8 mouse cellular contexts compared by ENCODE assay signal in the genomic region with DNA sequence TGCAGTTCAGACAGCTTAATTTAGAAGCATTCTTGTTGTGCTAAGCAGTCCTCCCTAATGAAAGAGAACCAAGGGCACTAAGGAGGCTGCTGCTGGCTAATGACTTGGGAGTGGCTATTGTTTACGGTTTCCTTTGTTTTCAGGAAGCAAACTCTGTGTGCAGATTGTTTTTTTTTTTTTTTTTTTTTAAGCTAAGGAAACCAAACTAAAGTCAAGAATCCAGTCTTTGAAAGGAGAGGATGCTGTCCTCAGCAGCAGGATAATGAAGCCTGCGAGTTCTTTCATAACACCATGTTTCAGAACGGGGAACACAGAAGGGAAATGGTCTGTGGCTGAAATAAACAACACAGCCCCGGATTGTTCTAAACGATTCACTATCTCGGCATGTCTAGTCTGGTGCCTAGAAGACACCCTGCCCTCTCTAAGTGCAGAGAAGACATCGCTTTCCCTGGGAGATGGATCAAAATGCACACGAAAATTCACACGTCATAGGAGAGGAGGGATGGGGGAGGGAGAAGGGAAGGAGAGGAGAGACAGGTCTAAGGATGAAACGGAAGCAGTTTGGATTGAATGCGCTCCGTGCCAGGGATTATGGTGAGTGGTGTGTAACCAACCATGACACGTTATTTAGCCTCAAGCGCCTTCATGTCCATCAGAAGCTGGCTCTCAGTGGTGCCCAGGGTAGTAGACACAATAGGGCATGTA.
DNase-seq lines count a peak whose midpoint lies in the region; ATAC-seq and TF ChIP-seq lines count a peak whose summit lies in the region.

No protein-coding gene starts in this region.

- TF ChIP-seq CTCF in brain, embryonic 14.5 days (IDR thresholded peaks at IDR 0.05; ENCODE audit: borderline replicate concordance, extremely low read depth, insufficient read depth, insufficient read length) = no peak
- TF ChIP-seq CTCF in kidney, postnatal 0 days (IDR thresholded peaks at IDR 0.05; ENCODE audit: low read depth) = no peak

- no peaks in the 10 kb centered on the region for H3K36me3 ChIP-seq in forebrain, embryonic 12.5 days (replicated peaks)
- H3K36me3 ChIP-seq in kidney, postnatal 0 days (ENCODE audit: insufficient read depth, low read length) = no peaks in the 10 kb centered on the region
- H3K36me3 ChIP-seq in midbrain, embryonic 14.5 days (ENCODE audit: control insufficient read depth, insufficient read depth, low read length) = no peaks in the 10 kb centered on the region

- peak overlapping the region; percentile 48 for H3K4me2 ChIP-seq in forebrain, embryonic 12.5 days
- H3K4me2 ChIP-seq in kidney, postnatal 0 days (ENCODE audit: low read length) = peak overlapping the region; percentile 48
- H3K4me2 ChIP-seq in midbrain, embryonic 14.5 days (ENCODE audit: low read length) = peak overlapping the region; percentile 50

- no peaks in the 10 kb centered on the region for H3K9me3 ChIP-seq in forebrain, embryonic 12.5 days
- no peaks in the 10 kb centered on the region for H3K9me3 ChIP-seq in kidney, postnatal 0 days (replicated peaks; ENCODE audit: low read length)
- no peaks in the 10 kb centered on the region for H3K9me3 ChIP-seq in midbrain, embryonic 14.5 days (ENCODE audit: control insufficient read depth, low read length)

- H3K9ac ChIP-seq in forebrain, embryonic 12.5 days = peak overlapping the region; percentile 36; the same call in 1 of the 2 replicates
- H3K9ac ChIP-seq in kidney, postnatal 0 days (ENCODE audit: low read depth, low read length) = no peak overlapping the region
- peak overlapping the region; percentile 41 for H3K9ac ChIP-seq in midbrain, embryonic 14.5 days (replicated peaks; ENCODE audit: low read length)

- TF ChIP-seq POLR2A in brain, embryonic 14.5 days (IDR thresholded peaks at IDR 0.05; ENCODE audit: borderline replicate concordance, extremely low read depth, insufficient read depth, insufficient read length, poor library complexity, severe bottlenecking) = no peak

- 2% methylated on average over 14 of the region's 14 CpGs for WGBS in forebrain, embryonic 12.5 days
- 7% methylated on average over 14 of the region's 14 CpGs for whole genome bisulfite sequencing in kidney, postnatal 0 days
- 2% methylated on average over 14 of the region's 14 CpGs for WGBS in midbrain, embryonic 14.5 days

- peak overlapping the region; percentile 66; the same call in 1 of the 2 replicates for H3K27ac ChIP-seq in forebrain, embryonic 12.5 days
- peak overlapping the region; percentile 74 for H3K27ac ChIP-seq in kidney, postnatal 0 days
- peak overlapping the region; percentile 53 for H3K27ac ChIP-seq in midbrain, embryonic 14.5 days (replicated peaks; ENCODE audit: low read depth, low read length)

- no peak for DNase-seq in frontal cortex, postnatal 14 days (ENCODE audit: low spot score in 2 of 2)
- DNase-seq in brain, embryonic 14.5 days (ENCODE audit: low read depth) = peak; percentile 80
- peak; percentile 78 for DNase-seq in kidney, postnatal 0 days (ENCODE audit: low spot score)
- peak; percentile 79 for DNase-seq in midbrain, embryonic 14.5 days
- DNase-seq in adrenal gland, postnatal 14 days = no peak
- DNase-seq in adrenal gland, postnatal 10 days = no peak

- H3K27me3 ChIP-seq in forebrain, embryonic 12.5 days = no peaks in the 10 kb centered on the region
- H3K27me3 ChIP-seq in kidney, postnatal 0 days (ENCODE audit: insufficient read depth, low read length) = no peaks in the 10 kb centered on the region
- no peaks in the 10 kb centered on the region for H3K27me3 ChIP-seq in midbrain, embryonic 14.5 days (ENCODE audit: control insufficient read depth, insufficient read depth, low read length)

- peak; percentile 83 for ATAC-seq in frontal cortex, adult (ENCODE audit: low TSS enrichment)
- peak; percentile 72 for ATAC-seq in forebrain, embryonic 12.5 days (ENCODE audit: low FRiP score)
- no peak; the same call in 1 of the 2 replicates for ATAC-seq in kidney, postnatal 0 days (replicated peaks; ENCODE audit: low FRiP score, low read depth)
- ATAC-seq in midbrain, embryonic 14.5 days (ENCODE audit: low FRiP score, low TSS enrichment) = peak; percentile 66; the same call in 1 of the 2 replicates

- peaks cover 16% of the 10 kb centered on the region for H3K4me1 ChIP-seq in forebrain, embryonic 12.5 days
- peaks cover 11% of the 10 kb centered on the region for H3K4me1 ChIP-seq in kidney, postnatal 0 days (replicated peaks; ENCODE audit: insufficient read depth, low read length)
- peaks cover 7% of the 10 kb centered on the region for H3K4me1 ChIP-seq in midbrain, embryonic 14.5 days (ENCODE audit: control insufficient read depth, insufficient read depth, low read length)

- H3K4me3 ChIP-seq in forebrain, embryonic 12.5 days (replicated peaks) = peak overlapping the region; percentile 26
- H3K4me3 ChIP-seq in kidney, postnatal 0 days (replicated peaks; ENCODE audit: low read depth, low read length) = no peak overlapping the region; the same call in 1 of the 2 replicates
- H3K4me3 ChIP-seq in midbrain, embryonic 14.5 days (replicated peaks; ENCODE audit: low read depth, low read length) = peak overlapping the region; percentile 21

Comparison
In these comparisons a context has a peak if more than half of its experiments do, and no peak if none do; other contexts are left out.
1. DNase-seq: peak in brain, embryonic 14.5 days (single experiment), kidney, postnatal 0 days (single experiment) and midbrain, embryonic 14.5 days (single experiment); none in frontal cortex, postnatal 14 days (0 of 2), adrenal gland, postnatal 14 days (single experiment) and adrenal gland, postnatal 10 days (single experiment).
2. Peak in every context shown above with its lines, with median percentiles within 50 percentile points of each other: H3K27ac ChIP-seq and H3K4me2 ChIP-seq.